Mouse (Mus musculus) heart, postnatal 0 days (tissue): ENCODE data around the gene Klhdc8a.

Experiments used
- CTCF ChIP-seq: IDR thresholded peaks from 2 replicates; pipeline ENCODE4 v1.5.1; 2016; ENCODE audit warnings: antibody characterized with exemption, control low read depth, low read depth
- EP300 ChIP-seq: IDR thresholded peaks from 2 replicates; pipeline ENCODE4 v1.6.1; 2016; ENCODE audit warnings: antibody characterized with exemption, low read depth

GRCm38 (mm10) chr1:132315889-132316624 is 17.6 kb downstream of the Klhdc8a start, which contains the start of gene Nuak2:
- TF ChIP-seq CTCF: no peak
- no peak for TF ChIP-seq EP300
